Mouse (Mus musculus) NIH3T3 (cell line): ENCODE data around the gene Tchp.

ENCODE experiments used
- DNase-seq: peaks from one replicate; pipeline ENCODE4 v3.0.0-alpha.2; 2012; ENCODE audit warnings: low read depth

Gene Tchp

DNA sequence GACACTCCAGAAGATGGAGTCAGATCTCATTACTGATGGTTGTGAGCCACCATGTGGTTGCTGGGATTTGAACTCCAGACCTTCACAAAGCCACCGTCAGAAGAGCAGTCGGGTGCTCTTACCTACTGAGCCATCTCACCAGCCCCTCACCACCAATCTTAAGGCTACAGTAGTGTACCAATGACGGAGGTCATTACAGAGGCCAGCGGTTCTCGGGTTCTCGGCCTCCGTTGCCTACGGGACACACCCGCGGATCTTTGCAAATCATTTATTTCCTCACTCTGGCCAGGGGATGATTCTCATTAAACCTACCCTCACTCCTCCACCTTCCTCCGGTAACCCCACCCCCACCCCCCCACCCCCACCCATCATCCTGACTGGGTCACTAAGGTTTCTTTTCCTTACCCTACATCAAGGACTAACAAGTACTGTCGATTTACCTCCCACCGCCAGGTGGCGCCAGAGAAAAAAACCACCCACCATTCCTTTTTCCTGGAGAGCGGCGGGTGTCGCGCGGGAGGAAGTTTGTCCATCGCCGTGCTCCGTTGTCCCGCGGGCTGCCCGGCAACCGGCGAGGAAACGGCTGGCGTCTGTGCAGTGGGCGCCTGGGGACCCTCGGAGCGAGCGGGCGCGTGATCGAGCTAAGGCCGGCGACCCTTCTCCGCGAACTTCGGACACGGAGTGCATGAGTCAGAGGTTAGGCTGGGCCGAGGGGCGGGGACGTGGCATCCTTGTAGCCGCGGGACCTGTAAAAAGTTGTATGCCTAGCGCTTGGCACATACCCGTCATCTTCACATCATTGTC, at the start of gene Tchp:
Tchp (plus strand) TSS at position 496 of the 804 bp plus-strand sequence.
- DNase-seq, result peak; percentile 97

DNA sequence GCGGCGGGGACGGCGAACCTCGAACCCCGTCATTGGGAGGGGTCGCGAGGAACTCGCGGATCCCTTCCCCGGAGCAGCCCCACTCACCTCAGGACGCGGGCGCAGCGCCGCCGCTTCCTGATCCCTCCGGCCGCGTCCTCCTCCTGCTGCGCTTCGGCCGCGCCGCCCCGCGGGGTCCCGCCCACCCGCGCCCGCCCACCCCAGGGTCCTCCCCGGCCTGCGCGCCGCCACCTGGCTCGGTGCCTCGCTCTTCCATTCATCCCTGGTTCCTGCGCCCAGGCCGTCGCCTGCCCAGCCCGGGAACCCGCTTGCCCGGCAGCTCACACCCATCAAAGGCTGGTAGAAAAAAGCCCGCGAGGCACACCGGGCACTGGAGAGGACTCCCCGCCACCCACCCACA, 49.3 kb upstream of the Tchp start, which contains the start of gene Trpv4:
Trpv4 (minus strand) TSS at position 167 of the 400 bp plus-strand sequence.
- DNase-seq, result no peak

DNA sequence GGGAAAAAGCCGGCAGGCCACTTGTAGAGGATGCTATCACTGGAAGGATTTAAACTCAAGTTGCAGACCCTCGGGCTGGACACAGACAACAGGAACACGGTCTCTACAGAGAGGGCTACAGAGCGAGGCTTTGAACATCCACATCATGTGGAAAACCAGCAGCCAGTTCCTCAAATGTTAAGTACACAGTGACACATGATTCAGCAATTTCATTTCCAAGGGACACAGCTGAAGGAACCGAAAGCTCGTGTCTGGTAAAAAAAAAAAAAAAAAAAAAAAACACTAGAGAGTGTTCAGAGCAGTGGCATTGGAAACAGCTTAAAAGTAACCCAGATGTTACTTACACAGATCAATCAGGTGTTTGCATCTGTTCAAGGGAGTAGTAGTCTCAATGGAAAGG, 46.5 kb upstream of the Tchp start:
- no peak for DNase-seq

DNA sequence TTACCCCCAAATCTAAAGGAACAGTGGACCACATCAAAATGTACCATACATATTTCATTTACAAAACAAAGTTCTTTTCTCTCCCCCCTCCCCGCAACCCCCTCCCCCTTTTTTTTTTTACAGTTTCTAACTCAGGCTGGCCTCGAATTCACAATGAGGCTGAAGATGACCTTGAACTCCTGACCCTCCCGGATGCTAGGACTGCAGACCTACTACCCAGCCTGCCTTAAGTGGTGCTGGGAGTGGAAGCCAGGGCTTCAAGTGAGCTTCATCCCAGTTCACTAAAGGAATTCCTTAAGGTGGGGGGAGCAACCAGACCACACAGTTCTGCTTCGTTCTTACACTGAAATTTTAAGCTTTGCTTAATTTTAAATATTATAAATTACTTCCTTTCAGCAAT, 43.4 kb upstream of the Tchp start:
- no peak for DNase-seq

DNA sequence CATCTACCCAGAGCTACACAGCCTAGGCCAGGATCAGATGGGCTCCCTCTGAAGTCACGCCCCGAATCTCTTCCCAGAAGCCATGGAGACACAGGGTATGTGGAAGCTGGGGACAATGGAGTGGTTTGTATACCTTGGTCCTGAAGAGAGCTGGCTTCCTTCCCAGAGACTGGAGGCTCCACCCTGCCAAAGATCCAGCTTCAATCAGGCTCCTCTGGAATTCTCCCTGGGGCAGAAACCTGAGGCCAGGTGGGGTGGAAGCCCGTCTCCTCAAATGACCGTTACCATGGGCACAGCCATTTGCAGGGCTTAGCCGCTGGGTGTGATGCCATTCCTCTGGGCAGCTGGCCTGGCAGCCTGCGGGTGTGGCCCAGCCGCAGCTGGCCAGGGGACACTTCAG, 42.8 kb upstream of the Tchp start:
- peak; percentile 16 for DNase-seq

DNA sequence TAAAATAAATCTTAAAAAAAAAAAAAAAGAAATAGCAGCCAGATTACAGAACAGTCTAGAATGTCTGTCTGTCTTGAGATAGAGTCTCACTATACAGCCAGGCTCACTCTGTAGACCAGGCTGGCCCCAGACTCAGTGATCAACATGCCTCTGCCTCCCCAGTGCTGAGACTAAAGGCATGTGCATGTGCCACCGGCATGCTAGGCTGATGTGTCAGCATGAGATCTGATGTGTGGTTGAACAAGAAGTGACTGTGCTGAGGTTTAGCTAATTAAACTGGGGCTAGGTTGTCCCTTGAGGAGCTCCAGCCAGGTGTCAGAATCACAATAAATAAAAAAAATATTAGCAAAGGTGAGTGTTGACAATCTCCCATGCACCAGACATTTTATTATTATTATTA, 40.9 kb upstream of the Tchp start:
- no peak for DNase-seq

DNA sequence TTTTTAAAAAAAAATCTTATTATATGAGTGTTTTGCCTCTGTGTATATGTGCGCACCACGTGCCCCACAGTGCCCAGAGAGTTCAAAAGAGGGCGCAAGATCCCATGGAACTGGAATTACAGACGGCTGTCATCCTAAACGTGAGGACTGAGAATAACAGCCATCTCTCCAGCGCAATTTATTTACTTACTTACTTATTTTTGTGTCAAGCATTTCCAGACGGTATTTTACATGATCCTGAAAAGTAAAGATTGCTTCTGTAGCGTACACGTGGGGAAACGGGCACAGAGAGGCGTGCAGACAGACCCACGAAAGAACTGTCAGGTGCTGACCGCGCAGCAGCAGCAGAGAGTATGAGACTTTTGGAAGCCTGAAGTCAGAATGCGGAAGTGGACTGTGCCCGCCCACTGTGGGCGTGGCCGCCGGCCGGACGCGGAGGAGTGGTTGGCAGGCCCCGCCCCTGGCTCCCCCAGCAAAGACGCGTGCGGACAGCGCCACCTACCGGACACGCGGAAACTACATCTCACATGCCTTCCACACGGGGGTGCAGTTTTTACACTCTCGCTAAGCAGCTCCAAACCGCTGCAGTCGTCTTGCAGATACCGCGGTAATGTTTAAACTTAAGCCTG, 40.2 kb upstream of the Tchp start:
- peak; percentile 99 for DNase-seq

DNA sequence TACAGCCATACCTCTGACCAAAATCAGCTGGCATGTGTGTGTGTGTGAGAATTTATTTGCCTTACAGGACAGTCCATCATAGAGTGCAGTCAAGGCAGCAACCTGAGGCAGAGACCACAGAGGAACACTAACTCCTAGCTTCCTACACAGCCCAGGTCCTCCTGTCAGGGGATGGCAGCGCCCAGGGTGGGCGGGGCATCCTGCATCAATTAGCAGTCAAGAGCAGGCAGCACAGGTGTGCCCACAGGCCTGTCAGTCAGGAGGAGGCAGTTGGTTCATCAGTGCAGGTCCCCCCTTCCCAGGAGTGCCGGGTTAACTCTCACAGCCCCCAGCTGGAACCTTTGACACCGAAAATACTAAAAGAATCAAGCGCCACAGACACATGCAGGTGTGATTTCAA, 38.5 kb upstream of the Tchp start:
- no peak for DNase-seq

DNA sequence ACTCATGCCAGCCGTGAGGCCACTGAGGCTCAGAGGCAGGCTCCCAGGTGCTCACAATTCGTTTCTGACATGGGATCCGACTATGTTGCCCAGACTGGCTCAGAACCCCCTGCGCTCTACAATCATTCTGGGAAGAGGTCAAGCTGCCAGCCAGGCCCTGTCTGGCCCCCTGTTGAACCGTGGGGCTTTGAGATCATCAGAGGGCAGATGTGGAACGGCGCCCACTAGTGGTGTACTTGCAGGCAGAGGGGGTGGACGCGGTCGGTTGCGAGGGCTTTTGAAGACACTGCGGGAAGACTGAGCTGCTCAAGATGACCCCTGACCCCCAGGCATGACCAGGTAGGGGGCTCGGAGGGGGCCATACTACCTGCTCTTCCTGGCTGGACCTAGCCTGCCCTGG, 34.4 kb upstream of the Tchp start:
- DNase-seq, result no peak

DNA sequence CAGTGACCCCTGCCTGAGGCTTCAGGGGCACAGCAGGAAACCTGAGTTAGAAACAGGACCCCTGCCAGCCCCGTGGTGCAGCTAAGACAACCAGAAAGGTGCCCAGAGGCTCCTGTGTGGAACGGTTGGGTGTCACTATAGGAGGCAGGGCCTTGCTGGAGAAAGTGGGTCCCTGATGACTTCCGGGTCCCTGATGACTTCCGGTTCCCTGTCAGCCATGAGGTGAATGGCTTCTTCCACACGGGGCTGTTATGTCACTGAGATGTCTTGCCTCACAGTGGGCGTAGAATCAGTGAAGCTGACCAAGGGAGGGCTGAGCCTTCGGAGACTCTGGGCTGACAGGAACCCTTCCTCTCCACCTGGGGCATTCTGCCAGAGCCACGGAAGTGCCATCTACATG, 33.0 kb upstream of the Tchp start:
- no peak for DNase-seq

DNA sequence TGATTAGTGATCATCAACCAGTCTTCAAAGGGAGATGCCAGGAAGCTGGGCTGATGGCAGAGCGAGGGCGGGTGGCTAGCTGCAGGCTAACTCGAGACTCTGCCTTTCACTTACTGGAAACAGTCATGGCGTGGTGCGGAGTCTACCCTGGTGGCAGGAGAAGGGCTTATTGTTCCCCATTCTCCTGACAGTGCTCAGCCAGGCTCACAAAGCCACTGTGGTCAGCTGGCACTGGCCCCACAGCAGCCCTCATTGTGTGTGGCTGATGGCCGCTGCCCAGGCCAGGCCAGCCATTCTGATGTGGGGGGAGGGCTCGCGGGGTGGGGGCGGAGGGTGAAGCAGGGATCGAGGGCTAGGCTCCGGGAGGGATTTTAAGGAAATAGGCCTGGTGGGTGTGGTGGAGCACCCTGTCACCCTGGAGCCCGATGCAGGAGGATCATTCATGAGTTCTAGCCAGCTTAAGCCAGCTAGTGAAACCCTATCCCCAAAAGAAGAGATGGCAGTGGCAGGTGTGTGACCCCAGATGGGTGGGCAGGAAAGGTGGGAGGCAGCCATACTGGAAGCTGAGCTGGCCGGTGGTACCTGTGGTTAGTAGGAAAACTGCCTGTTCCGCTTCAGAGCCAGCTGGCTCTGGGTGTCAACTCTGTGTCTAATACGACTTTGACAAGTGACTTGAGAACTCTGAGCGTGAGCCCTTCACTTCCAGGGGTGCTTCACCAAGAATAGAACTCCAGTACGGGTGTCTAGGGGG, 27.5 kb upstream of the Tchp start:
- no peak for DNase-seq

DNA sequence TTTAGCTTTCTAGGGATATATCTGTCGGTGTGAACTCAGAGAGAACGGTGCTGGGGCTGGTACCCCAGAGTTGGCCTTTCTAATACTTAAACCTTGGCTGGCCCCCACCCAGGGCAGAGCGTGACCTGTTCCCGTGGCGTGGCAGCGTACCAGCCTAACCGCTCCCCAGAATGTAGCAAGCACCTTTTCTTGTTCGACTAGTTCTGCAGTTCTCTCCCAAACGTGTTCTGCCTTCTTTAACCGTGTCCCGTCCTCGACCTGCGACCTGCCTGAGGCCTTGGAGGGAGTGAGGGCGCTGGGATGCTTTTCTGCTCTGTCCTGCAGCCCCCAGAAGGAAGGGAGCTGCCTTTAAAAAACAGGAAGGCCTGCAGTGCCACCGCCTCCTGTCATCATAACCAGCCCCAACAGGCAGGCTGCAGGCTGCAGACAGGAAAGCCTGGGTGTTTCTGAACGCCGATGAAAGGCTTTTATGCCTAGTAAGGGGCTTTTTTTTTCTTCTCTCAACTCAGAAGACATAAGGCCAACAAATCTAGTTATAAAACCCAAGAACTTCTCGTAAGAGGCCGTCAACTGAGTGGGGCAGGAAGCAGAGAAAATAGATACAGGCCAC, 26.8 kb upstream of the Tchp start:
- no peak for DNase-seq

DNA sequence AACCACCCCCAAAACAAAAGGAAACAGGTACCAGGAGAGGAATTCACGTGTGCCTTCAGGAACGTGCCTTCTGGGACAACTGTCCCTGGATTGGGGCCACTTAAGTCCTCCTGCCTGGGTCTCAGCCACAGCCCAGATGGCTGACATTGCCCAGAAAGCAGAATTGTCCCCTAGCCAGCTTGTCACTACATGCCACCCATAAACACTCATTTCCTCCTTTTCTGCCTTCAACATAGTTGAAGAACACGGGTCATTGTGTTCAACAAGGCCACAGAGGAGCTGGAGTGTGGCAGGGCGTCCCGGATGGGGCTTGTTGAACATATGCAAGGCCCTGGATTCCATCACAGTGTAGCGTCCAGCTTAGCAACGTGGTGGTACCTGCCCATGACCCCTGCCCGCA, 25.8 kb upstream of the Tchp start:
- no peak for DNase-seq

DNA sequence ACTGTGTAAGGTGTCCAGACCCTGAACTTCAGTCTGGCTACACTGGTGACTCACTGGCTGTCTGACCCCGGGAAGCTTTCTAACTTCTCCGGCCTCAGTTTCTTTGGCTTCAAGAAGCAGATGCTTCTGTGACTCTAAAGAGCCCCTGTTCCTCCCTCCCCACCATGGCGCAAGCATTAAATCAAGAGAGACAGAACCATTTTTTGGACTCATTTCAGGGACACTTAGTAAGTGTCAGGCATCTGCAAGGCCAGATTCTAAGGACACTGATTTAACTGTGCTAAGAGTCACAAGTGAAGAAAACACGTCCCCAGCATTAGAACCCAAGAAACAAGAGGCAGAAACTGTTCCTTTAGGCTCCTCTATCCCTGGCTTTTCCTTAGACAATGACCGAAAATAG, 21.6 kb upstream of the Tchp start:
- no peak for DNase-seq

DNA sequence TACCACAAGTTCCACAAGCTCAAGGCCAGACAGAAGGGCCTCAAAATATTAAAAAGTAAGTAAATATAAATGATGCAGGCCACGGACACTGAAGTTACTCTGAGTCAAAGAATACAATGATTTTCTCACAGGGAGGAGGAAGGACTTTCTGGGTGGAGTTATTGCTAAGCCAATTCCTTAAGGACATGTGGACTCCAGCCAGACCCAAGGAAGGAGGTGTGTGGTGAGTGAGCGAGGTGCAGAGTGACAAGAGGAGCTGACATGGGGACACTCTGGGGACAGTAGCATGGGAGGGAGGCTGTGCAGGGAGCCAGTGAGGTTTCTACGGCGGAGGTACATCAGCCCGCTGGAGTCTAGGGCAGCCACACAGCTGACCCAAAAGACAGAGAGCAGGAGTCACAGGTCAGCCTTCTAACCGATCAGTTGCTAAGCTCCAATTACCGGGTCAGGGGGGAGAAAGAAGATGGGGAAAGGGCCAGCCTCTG, 20.8 kb upstream of the Tchp start:
- DNase-seq, result no peak

DNA sequence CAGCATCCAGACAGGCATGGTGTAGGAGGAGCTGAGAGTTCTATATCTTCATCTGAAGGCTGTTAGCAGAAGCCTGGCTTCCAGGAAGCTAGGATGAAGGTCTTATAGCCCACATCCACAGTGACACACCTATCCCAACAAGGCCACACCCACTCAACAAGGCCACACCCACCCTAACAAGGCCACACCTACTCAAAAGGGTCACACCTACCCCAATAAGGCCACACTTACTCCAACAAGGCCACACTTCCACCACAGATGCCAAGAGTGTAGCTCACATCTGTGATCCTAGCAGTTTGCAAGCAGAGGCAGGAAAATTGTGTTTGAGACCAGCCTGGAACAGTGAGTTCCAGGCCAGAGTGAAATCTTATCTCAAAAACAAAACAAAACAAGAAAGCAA, 19.7 kb upstream of the Tchp start:
- no peak for DNase-seq

DNA sequence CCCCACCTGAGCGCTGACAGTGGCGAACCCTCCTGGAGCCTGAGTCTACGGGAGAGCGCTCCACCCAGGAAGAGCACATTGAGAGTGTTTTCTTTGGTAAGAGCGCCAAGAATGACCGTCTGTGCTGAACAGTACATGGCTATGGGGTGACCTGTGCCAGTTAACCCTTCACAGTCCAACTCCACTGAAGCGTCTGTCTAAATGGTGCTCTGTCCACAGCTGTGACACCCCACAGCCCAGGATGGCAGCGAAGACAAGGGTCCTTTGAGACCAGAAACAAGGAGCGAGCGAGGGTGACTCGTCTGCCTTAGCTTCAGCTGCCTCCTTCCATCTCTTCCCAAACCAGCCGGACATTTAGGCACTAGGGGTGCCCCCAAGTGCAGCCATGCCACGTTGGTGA, 18.9 kb upstream of the Tchp start:
- no peak for DNase-seq

DNA sequence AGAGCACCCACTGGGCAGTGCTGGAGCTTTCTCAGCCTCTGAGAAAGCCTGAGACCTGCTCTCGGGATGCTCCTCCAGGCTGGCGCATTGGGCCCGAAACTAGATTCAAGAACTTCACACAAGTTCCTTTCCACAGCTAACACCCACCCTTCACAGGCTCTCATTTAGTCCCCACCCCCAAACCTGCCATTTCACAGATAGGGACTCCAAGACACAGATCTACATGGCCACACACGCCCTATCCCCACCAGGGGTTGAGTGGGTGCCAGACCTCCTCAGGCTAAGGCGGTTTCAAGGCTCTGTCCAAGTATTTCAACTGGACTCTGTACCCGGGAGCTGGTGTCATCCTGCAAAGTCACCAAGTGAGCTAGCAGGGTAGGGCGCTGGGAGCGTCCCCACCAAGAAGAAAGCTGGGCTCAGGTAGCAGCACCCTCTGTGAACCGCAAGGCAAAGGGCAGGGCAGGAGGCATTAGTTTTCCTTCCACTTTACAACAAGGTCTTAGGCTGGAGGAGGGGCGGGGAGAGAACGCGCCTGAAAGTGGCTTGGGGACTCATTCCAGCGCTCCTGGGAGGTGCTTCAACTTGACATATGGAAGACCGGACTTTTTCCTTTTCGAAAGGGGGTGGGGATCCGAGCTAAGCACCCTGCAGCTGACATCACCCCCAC, 17.7 kb upstream of the Tchp start:
- peak; percentile 37 for DNase-seq

DNA sequence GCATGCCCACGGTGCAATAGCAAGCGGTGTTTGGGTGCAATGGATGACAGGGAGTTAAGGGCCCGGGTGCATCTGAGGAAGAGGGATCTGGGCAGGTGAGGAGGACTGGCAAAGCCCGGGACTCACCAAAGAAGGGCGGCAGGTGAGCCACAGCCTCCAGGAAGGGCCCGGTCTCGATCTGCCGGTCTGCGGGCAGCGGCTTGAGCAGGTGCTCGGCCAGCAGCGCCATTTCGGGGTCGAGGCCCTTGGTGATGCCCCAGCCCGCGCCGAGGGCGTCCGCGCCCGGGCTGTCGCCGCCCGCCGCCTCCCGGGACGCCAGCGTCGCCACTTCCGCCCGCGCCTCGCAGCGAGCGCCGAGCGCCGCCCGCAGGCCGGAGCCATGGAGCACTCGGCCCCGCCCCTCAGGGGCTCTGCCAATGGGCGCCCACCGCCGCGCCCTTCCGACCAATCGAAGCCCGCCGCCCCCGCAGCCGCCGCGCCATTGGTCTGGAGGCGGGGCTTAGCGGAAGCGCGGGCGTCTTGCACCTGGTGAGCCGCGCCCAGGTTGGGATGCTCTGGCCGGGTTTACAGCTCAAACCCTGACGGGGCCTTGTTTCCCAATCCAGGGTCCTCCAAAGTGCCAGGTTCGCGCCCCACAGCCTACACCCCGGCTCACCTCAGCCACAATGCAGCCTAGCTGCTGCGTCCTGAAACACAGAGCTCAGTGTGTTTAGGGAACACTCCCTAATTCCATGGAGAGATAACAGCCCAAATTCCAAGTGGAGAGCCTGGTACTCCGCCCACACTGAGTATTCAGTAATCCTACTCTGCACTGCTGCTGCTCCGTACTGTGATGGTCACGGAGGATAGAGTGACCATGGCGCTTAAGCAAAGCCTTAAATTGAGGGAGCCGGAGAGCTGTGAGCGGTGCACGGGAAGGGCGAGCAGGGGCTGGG, 16.7 kb upstream of the Tchp start, which contains the start of gene Gltp:
Gltp (minus strand) TSS at position 352 of the 935 bp plus-strand sequence.
- DNase-seq, result peak; percentile 96

DNA sequence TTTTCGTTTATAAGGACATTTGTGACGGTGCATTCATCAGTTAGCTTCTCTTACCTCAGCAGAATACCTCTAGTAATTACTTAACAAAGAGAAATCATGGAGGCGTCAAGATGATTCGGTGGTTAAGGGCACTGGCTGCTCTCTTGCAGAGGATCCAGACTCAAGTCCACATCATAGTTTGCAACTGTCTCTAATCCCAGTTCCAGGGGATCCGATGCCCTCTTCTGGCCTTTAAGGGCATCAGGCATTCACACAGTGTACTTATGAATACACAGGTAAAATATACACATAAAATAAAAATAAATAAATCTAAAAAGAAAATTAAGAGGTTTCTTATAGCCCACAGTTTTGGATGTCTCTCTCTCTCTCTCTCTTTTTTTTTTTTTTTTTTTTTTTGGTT, 11.8 kb upstream of the Tchp start:
- DNase-seq, result peak; percentile 34

DNA sequence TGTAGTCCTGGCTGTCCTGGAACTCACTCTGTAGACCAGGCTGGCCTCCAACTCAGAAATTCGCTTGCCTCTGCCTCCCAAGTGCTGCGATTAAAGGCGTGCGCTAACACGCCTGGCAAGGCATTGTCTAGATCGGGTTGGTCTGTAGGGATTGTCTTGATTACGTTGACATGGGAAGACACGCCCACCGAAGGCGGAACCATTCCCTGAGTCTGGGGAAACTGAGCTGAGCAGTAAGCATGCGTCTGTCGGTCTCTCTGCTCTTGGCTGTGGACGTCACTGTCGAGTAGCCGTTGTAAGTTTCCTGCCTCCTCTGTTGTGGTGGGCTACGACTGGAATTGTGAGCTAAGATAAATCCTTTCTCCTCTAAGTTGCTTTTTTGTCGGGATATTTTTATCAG, 10.6 kb upstream of the Tchp start:
- no peak for DNase-seq
